Mouse (Mus musculus): ENCODE results near the gene Zbtb34.

GRCm38 (mm10) chr2:33451038-33451978 is 20.2 kb upstream of the Zbtb34 start:
- TF ChIP-seq EP300 (IDR thresholded peaks at IDR 0.05; ENCODE audit: low read depth) (no peak), CTCF (IDR thresholded peaks at IDR 0.05; ENCODE audit: low read depth) (no peak)
